Mouse (Mus musculus): Measurements from ENCODE around the gene Ube2c.
A peak's percentile ranks its signal among the peaks of the same experiment; 100 is the strongest.

- TF ChIP-seq POLR2A (IDR thresholded peaks at IDR 0.05; ENCODE audit: insufficient read length, low read depth) (peak; percentile 29), TCF3 (IDR thresholded peaks at IDR 0.05; ENCODE audit: insufficient read length, low read depth) (no peak)
Measured at GRCm38 (mm10) chr2:164778015-164778287, 8.3 kb downstream of the Ube2c start.
